Mouse (Mus musculus) 3T3-L1 (cell line): Measurements from ENCODE around the gene Rbp3.

Experiments
- DNase-seq: peaks from one replicate; pipeline ENCODE4 v3.0.0-alpha.2; 2015; ENCODE audit warnings: low read depth, low spot score

The Rbp3 gene

DNA sequence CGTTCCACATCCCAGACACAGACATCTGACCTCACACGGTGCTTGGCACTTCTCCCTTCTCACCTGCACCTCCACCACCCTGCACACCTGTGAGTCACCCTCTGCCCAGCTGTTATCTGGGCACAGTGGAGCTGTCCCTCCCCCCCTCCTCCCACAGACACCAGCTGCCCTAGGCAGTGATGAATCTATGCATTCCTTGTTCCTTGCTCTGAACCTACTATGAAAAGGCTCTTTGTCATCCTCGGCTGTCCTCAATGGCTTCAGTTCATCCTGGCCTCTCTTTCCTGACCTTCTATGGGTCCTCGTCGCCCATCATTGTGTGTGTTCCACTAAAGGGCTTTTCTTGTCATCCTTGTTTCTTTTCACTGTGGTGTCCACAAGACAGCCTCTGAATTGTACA is 20.9 kb downstream of the Rbp3 start:
- DNase-seq: no peak

DNA sequence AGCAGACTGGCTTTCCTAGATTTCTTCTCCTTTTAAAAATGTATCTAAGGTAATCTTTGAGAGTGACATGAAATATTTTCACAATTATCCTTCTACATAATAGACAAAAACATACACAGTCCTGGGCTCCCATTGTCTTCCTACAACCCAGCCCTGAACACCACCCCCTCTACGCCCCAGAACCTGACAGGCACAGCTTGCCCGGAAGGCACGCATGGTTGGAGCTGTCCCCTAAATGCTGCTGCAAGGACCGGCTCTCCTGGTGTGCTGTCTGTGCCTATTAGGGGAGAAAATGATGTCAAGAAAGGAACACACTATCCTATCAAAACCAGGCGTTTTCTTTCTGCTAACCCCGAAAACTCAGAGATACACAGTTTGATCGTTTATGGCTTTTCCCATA is 23.9 kb downstream of the Rbp3 start:
- DNase-seq: no peak

DNA sequence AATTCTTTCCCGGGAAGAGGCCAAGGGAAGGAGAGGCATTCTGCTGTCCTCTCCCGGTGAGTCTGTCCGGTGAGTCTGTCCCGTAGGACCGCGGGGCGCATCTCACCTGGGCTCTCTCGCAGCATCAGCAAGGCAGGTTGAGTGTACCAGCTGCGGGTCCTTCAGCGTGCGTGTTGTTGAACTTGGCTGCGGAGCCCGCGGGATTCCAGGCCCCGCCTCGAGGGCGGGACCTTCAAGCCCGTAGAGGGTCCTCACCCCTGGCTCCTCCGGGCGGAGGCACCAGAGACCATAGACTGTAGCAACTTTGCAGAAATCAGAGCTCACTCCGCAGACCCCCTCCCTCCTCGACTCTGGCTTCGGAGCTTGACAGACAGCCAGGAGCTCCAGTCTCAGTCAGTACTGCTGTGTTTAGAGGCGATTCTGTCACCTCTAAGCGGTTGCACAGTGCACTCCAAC is 24.8 kb downstream of the Rbp3 start, which contains the start of gene Zfp488:
Zfp488 (minus strand) TSS at position 161 of the 456 bp plus-strand sequence.
- no peak for DNase-seq

GRCm38 (mm10) chr14:33989201-33989600 is 35.4 kb downstream of the Rbp3 start:
- no peak for DNase-seq

GRCm38 (mm10) chr14:33991971-33992370 is 38.2 kb downstream of the Rbp3 start:
- DNase-seq: no peak

DNA sequence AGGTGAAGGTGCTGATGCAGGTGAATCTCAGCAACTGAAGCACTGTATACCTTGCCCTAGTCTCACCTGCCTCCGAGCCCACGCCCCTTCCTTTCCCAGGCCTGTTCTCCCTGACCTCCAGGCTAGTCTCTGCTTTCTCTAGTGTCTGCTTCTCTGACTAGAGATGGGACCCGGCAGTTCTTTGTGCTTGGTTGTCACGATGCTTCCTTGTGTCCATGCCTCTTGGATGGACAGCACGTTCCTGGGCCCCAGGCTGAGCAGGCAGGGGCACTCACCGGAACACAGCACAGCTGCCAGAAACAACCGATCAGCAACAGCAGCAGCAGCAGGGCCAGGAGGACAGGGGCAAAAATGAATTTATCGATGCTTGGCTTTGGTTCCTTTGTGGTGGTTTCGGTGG is 39.2 kb downstream of the Rbp3 start:
- DNase-seq: no peak

GRCm38 (mm10) chr14:33993521-33994289 is 39.9 kb downstream of the Rbp3 start:
- DNase-seq: no peak

- DNase-seq: no peak
Observed at GRCm38 (mm10) chr14:33997427-33997826, 43.6 kb downstream of the Rbp3 start.

GRCm38 (mm10) chr14:34000076-34000475 is 46.3 kb downstream of the Rbp3 start:
- DNase-seq: no peak

- DNase-seq: peak; percentile 5
Observed at GRCm38 (mm10) chr14:34001445-34001844, 47.6 kb downstream of the Rbp3 start.

DNA sequence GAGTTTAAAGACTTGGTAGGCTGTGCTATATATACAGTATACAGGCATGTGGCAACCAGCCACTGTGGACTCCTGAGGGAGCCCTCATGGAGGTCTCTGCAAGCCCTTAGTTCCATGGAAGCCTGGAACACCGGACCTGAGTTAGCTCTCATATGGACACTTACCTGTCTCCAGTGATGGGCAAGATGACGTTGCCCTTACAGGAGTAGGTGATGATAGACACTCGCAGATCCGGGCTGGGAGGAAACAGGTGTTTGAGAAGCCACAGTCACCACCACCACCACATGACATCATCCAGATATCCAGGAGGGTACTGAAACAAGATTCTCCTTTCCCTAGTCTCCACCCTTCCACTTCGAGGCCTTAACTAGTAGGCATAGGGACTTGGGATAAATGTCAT is 48.6 kb downstream of the Rbp3 start:
- no peak for DNase-seq
